Mouse (Mus musculus) frontal cortex, adult 2 months (tissue): ENCODE measurements at regions not wholly inside any gene's neighbourhood (a gene's known extent, or its start where the extent isn't known, plus 50 kb on each side); places are given as distances from the start of the nearest gene placed in this dataset.

Source experiments
- DNase-seq, 2 experiments: peaks; one replicate each; pipeline ENCODE4 v3.0.0; 2022; ENCODE audit warnings: low spot score in 1 of 2; ENCODE audit errors: extremely low spot score in 1 of 2

DNA sequence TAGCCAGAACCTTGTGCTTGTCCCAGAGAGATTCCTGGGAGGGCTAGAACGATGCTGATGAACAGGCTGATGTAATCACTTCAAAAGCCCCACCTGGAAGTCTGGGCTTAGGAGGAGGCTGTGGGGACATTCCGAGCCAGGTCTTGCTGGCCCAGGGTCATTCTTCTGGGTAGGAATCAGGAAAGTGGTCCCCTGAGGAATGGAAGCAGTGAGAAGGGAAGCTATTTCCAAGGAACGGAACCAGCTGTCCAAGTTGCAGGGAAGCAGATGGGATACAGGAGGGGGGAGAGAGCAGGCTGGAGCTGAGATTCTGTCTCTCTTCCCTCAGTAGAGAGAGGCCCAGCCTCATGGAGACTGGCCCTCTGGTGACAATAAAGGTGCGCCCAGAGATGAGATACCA, 243.9 kb downstream of the Tcf7l2 start:
- DNase-seq: no peak

DNA sequence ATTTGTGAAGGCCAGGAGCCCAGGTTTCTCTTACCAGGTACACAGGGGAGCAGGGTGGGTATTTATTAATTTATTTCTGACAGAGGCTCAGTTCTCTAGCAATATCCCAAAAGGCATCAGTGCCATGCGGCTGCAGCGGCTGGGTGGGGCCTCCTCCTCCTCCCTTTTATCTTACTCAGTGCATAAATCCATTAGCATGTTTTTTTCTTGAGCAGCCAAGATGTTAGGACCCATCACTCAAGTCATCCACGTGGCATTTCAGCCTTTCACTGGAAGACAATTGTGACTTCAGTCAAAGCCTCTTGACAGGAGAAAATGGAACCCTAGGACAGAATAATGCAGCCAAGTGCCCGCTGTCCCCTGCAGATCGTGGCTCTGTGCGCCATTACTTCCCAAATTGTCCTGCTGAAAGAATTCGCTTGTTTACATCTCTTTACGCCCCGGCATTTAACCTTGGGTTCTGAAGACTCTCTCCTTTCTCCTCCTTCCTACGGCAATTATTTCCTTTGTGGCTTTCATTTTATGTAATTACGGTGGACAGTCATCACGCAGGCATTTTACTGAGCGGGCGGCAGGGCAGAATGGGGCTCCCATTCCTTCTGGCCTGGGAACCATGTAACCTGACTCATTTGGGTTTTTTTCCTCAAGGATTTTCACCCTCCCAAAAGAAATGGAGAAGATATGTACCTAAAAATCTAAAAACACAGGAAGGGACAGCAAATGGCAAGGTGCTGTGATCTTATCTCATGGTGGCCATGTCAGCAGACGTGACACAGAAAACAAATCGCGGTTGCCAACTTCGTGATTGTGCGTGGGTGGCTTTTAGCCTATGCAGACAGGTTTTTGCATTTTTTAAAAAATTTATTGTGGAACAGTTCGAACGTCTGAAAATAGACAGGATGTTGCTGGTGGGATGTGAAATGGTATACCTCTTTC, 250.4 kb downstream of the Tcf7l2 start:
- peak; percentile 50 to 72 for DNase-seq

DNA sequence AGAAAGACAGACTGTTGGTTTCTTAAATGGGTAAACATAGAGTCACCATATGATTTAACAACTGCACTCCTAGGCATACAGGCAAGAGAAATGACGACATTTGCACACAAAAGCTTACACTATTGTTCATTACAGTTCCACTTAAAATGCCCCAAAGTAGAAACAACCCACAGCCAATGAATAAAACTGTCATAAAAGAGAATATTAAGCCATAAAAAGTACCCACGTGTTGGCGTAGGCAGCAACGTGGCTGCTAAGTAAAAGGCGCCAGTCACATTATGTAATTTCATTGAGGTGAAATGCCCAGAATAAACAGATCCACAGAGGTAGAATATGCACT, 251.1 kb downstream of the Tcf7l2 start:
- DNase-seq: peak; percentile 3 to 35

DNA sequence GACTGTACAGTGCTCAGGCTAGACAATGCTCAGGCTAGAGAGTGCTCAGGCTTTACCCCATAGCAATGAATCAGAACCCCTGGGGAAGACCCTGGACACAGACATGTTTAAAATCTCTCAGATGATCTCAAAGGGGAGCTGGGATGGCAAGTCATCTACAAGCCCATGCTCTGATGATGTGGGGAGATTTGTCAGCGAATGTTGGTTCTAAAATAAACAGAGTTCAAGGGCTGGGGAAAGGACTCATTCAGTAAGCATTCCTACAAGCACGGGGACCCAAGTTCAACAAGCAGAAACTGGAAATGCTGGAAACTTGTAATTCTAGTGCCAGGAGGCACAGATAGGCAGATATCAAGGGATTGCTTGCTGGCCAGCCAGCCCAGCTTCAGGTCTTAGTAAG, 254.1 kb downstream of the Tcf7l2 start:
- no peak for DNase-seq

DNA sequence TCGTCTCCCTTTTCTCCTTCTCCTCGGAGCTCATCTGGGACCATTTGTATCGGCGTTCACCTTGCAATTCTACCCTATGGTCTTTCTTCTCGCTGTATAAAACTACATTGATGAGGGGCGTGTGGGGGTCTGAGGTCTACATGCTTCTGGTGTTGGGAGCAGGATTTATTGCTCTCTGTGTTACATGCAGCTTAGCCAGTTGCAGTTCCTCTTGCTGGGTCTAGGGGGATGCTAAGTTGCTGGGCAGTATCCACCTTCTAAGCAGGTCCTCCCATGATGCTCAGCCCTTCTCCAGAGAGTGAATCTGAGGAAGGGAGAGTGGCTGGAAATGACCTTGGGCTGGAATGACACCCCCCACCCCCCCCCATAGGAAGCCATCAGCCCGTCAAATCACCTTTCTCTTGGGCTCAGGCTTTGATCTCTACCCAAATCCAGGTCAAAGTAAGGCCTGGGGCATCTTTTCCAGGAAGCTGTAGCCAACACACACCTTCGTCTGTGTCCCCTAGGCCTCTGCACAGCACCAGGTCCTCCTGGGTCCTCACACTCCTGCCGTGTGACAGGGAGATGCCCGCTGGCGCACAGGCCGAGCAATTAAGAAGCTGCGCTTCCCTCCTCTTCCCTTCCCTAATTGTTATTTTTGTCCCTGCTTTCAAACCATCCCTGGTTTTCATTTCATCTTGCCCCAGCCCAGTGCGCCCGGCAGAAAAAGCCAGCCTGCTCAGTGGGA, 257.0 kb downstream of the Tcf7l2 start:
- no peak for DNase-seq

DNA sequence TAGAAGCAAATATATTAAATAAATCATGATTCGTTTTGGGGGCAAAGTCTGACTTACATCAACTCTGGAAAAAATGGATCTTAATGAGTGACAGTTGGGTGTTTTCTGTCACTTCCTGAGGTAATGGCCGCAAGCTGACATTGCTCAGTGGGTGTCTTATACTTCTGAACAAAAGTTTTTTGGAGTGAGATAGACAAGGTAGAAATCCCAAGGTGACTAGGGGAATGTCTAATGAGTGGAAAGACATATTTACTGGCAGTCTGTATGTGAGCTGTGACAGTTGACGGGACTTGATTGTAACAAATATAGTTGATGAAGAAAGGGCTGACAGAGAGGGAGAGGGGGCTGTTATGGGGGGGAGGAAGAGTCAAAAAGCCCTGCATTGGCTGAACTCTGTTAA, 257.8 kb downstream of the Tcf7l2 start:
- no peak for DNase-seq

DNA sequence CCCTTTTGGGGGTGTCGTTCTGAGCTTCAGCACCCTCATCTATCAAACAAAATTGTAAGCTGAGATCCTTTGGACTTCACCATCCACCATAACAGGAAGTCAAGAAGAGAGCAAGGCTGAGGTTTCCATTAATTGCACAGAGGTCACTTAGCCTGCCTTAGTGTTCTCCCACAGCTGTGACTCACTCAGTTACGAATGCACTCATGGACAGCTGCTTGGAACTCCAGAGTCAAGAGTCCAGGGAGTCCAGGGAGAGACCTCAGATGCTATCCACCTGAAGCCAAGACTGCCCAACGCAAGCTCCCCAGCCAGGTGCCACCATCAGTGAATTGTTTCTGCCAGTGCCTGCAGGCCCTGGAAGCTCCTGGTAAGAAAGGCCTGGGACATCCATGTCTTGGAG, 259.8 kb downstream of the Tcf7l2 start:
- no peak for DNase-seq

DNA sequence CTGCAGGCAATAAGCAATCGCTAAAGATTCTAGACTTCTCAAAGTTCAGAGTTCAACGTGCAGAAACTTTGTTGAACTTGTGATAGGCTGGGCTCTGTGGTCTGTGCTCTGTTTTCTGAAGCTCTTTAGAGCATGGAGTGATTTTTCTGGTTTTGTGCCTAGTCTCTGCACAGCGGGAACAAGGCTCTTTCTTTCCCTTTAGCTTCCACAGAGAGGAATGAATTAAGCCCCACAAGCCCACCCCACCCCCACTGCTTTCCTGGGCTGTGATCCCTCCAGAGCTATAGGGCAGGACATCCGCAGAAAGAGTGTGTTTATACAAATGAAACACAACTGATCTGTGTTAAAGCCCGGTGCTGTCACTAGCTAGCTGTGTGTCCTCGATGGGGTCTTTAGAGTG, 264.3 kb downstream of the Tcf7l2 start:
- no peak for DNase-seq

DNA sequence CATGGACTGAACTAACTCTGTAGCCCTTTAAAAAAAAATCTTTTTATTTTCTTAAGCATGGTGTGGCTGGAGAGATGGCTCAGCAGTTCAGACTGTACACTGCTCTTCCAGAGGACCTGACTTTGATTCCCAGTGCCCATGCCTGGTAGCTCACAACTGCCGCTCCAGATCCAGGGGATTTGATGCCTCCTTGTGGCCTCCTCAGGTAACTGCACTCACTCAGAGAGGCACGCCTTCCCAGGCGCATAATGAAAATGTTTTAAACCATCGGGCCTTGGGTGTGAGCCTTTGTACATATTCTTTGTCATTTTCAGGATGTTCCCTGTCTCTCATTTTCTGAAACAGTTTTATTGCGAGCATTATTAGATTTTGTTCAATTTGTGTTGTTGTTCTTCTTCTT, 265.8 kb downstream of the Tcf7l2 start:
- DNase-seq: no peak

DNA sequence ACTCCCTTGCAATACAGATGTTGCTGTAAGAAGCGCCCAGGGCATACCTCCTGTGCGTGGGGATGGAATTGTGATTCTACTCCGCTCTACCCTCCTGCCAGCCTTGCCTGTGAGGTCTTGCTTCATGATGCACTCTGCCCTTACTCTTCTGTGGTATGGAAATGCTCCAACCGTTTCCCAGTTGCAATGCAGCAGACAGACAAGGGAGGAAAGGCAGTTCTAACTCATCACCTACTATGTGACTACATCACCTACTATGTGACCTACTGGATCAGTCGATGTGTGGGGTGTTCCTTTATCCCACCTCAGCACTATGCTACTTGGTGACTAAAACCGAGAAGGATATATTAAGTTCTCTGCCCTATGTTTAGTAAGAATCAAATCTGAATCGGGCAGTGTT, 269.1 kb downstream of the Tcf7l2 start:
- no peak for DNase-seq

DNA sequence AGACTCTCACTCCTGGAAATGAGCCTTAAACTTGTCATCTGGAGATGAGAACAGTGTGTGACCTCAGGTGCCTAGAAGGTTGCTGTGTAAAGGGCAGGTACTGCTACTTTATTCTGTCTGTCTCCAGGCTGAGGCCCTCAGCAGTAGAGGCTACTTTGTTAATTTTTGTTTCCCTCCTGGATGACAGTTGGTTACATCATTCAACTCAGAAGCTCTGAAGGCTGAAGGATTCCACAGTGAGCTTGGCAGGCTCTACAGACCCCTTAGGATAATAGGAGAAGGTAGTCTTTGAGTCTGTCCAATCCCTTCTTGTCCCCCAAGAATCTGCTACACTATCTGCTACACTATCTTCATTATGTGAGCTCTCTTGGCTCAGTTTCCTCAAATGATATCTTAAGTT, 269.7 kb downstream of the Tcf7l2 start:
- no peak for DNase-seq

DNA sequence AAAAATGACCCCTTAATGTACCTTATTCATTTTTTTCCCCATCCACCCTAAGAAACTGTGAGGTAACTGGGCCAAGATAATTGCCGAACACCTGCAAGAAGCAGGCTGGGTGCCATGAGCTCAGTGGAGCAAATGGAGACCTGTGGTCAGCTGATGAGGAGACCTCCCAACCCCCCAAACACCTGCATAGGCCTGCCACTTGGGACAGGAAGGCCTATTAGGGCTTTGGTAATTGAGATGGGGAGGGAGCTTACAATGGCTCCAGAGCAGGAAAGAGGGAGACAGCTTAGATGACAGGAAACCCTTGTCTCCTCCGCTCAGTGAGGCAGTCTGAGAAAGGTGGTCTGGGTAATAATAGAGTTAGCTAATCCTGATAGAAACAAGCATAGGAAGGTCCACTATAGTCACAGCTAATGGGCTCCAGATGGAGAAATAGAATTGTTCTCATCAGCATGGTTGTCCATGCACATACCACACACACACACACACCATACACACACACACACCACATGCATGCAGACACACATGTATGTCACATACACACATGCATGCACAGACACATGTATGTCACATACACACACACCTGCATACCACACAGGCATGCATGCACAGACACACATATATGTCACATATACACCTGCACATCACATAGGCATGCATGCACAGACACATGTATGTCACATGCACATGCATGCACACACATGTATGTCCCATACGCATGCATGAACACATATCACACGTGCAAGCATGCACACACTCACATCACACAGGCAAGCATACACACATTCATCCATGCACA, 270.2 kb upstream of the Habp2 start:
- no peak for DNase-seq

DNA sequence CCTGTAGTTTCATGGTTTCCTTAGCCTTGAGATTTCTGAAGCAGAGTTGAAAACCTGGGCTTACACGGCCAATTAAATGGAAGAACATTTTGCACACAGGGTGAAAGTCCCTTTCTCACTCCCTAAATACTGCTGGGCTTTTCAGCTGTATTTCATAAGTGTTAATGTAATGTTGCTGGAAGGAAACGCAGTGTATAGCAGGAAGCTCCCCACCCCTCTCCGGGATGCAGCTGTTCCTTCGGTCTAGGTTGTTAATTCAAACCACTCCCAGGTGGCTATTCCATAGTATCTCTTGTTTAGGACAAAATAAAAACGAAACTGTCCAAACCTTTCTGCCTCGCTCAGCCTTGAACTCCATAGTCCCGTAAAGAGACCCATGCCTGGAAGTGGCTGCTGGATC, 269.4 kb upstream of the Habp2 start:
- no peak for DNase-seq

DNA sequence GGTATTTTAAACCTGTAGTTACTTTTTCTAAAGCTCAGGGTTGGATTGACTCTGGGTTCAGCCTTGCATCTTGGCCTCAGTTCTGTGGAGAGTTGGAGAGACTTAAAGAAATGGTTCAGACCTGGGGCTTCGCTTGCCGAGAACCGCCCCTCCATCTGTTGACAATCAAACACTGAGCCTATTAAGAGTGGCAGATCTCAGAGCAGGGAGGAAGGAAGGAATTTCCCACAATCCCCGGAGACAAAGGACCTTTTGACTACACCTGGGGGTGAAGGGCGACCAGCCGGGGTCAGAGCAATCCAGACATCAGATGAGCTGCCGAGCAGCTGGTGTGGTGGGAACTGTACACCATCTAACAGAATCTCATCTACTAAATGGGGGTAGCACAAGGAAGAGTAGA, 267.8 kb upstream of the Habp2 start:
- DNase-seq: no peak

DNA sequence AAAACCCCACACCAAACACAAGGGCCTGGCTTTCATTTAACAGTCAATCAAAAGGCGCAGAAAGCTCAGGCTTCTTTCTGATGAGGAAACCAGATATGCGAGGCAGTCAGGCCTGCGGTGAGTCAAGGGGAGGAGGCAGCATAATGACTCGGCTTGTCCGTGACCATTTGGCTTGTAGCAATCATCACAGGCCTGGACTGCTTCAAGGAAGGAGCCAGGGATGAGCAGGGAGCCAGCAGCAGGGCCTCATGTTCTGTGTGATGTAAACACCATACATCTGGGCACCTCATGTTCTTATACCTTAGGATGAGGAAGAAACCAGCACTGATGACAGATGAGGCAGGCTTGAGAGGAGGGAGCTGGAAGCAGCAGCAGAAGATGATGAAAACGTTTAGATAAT, 264.6 kb upstream of the Habp2 start:
- no peak for DNase-seq

DNA sequence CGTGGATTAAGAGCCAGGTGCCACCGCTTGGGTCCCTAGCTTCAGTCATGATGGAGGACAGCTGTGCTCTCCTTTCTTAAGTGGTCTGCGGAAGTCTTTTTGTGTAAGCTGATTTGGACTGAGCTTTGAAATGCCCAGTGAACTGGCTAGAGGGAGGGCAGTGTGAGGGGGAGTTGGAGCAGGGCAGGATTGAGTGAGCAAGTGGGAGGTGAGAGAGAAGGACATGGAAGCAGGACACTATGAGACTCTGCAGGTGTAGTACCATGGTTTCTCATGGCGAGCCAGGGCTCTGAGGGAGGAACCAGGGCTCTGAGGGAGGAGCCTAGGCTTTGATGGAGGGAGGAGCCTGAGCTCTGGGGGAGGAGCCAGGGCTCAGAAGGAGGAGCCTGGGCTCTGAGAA, 262.3 kb upstream of the Habp2 start:
- DNase-seq: no peak

DNA sequence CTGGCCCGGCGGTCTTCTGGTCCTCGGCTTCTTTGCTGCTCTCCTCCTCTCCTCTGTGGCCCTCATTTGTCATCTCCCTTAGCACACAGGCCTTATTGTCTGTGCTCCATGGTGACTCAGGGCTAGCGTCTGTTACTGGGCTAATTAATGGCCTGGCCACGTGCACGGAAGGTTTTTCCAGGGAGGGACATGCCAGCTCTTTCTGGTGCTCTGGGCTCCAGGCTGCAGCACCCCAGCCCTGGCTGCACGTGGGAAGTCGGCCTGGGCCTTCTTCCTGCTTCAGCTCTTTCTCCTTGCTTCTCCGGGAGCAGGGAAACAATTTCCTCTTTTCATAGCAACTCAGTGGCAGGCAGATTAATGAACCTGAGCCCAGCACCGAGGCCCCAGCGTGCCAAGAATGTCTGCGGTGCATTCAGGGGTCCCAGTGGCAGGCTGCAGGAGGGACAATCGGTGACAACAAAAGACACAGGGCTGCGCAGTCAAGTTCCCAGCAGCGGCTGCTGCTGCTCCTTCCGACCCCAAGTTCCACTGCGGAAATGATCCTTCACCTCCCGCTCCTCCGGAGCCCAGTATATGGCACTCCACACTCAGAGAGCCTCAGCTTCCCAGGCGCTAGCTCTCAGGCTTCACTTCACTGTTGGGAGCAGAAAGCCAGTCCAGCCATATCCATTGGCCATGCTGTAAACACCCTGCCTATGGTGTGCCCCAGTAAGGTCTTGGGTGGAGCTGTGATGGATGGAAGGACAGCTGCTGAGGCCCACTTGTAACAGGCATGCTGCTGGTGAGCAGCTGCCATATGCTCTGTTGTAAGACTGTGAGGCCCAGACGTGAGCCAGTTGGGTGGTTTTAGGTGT, 257.3 kb upstream of the Habp2 start:
- peak; percentile 49 to 70 for DNase-seq

DNA sequence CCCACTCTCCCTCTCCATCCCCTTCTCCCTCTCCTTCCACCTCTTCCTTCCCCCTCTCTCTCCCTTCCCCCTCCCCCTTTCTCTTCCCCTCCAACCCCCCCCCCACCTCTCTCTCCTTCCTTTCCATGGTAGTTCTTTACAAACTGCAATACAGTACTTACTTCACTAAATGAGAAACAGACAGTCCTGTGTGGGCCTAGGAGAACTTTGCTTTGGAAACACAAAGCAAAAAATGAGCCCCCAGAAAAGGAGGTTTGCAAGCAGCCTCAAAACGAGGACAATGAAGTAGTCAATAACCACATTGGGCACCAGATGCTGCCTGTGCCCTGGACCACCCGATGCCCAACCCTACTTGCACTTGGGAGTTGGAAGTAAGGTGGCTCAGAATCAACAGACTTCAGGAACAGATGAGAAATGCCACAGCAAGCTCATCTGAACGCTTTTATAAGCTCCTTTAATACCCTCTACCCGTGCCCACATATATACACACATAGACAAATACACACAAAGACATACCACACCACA, 256.5 kb upstream of the Habp2 start:
- no peak for DNase-seq

DNA sequence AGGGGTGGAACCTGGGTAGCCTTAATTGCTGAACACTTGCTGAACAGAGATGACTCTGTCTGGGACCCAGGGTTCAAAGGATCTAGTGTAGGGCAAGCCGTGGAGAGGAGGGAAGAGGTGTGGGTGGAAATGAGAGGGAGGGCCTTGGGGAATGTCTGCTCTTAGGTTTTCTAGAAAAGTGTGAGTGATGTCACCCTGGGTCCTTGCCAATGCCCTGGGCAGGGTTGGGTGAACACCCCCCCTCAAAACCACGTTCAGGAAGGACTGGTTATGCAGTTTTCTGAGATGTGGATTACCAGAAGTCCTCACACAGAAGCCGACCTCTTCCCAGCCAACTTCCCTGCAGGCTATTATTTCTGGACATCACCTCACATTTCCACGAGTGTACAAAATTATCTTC, 252.4 kb upstream of the Habp2 start:
- DNase-seq: no peak

DNA sequence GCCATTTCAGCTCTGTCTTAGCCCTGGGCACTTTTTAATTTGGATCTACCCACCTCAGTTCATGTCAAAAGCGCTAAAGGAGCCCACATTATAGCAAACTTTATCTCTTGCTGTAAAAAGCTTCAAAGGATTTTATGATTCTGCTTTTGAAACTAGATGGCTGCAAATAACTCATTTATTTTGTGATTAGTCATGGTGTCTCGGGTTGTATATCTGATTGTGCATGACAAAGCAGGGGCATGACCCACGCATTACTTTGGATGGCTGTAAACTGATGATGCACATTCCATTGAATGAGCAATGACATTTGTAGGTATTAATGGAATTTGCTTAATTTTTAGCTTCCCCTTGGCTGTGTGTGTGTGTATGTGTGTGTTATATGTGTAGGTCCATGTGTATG, 249.4 kb upstream of the Habp2 start:
- no peak for DNase-seq
